Mouse (Mus musculus): ENCODE measurements around the gene Fgf23. TPM values are rescaled to one million over a fixed set of nuclear protein-coding genes. Genes with fewer than 3 reads are reported as not detected.

Fgf23 gene
- total and polyA plus RNA-seq, 2 experiments from 2014 or later, result 0.13 to 0.38 TPM

GRCm38 (mm10) chr6:127114753-127115456 lies 42.2 kb downstream of the Fgf23 start:
- no peaks in the 10 kb centered on the region for H3K4me1 ChIP-seq (ENCODE audit: insufficient read depth)
- no peak overlapping the region for H3K9ac ChIP-seq
- H3K27ac ChIP-seq (ENCODE audit: low read depth, low read length), result no peak overlapping the region
- no peaks in the 10 kb centered on the region for H3K36me3 ChIP-seq (ENCODE audit: insufficient read depth)
- no peaks in the 10 kb centered on the region for H3K27me3 ChIP-seq (ENCODE audit: insufficient read depth, low read length)
- peak; percentile 33 for DNase-seq
- no peaks in the 10 kb centered on the region for H3K9me3 ChIP-seq (ENCODE audit: low read length)
- H3K4me2 ChIP-seq (ENCODE audit: low read depth), result no peak overlapping the region
- H3K4me3 ChIP-seq (ENCODE audit: low read depth, low read length), result no peak overlapping the region
- ATAC-seq, result peak; percentile 47; the same call in 1 of the 2 replicates
- TF ChIP-seq CTCF (IDR thresholded peaks at IDR 0.05; ENCODE audit: low read depth), result no peak
- WGBS, result 51% methylated on average over 23 of the region's 23 CpGs

GRCm38 (mm10) chr6:127122221-127122806 lies 49.6 kb downstream of the Fgf23 start:
- TF ChIP-seq CTCF (IDR thresholded peaks at IDR 0.05; ENCODE audit: low read depth), result peak; percentile 64
- WGBS, result 77% methylated on average over 4 of the region's 4 CpGs
- H3K27ac ChIP-seq (ENCODE audit: low read depth, low read length), result no peak overlapping the region
- no peak for DNase-seq
- H3K4me2 ChIP-seq (ENCODE audit: low read depth), result no peak overlapping the region
- H3K27me3 ChIP-seq (ENCODE audit: insufficient read depth, low read length), result no peaks in the 10 kb centered on the region
- no peaks in the 10 kb centered on the region for H3K4me1 ChIP-seq (ENCODE audit: insufficient read depth)
- no peaks in the 10 kb centered on the region for H3K36me3 ChIP-seq (ENCODE audit: insufficient read depth)
- no peak overlapping the region for H3K9ac ChIP-seq
- no peak for ATAC-seq
- no peaks in the 10 kb centered on the region for H3K9me3 ChIP-seq (ENCODE audit: low read length)
- H3K4me3 ChIP-seq (ENCODE audit: low read depth, low read length), result no peak overlapping the region

GRCm38 (mm10) chr6:127122996-127123395 lies 50.3 kb downstream of the Fgf23 start:
- no peak for TF ChIP-seq CTCF (IDR thresholded peaks at IDR 0.05; ENCODE audit: low read depth)
- Histone ChIP-seq H3K9ac (no peak overlapping the region), H3K4me3 (ENCODE audit: low read depth, low read length) (no peak overlapping the region), H3K27me3 (ENCODE audit: insufficient read depth, low read length) (no peaks in the 10 kb centered on the region), H3K36me3 (ENCODE audit: insufficient read depth) (no peaks in the 10 kb centered on the region), H3K4me1 (ENCODE audit: insufficient read depth) (no peaks in the 10 kb centered on the region), H3K4me2 (ENCODE audit: low read depth) (no peak overlapping the region), H3K9me3 (ENCODE audit: low read length) (no peaks in the 10 kb centered on the region), H3K27ac (ENCODE audit: low read depth, low read length) (no peak overlapping the region)
- no peak for ATAC-seq
- WGBS, result 91% methylated on average over 5 of the region's 5 CpGs
- DNase-seq, result no peak

- Histone ChIP-seq H3K4me3 (ENCODE audit: low read depth, low read length) (no peak overlapping the region), H3K4me2 (ENCODE audit: low read depth) (no peak overlapping the region), H3K27me3 (ENCODE audit: insufficient read depth, low read length) (no peaks in the 10 kb centered on the region), H3K4me1 (ENCODE audit: insufficient read depth) (no peaks in the 10 kb centered on the region), H3K36me3 (ENCODE audit: insufficient read depth) (no peaks in the 10 kb centered on the region), H3K9me3 (ENCODE audit: low read length) (no peaks in the 10 kb centered on the region), H3K27ac (ENCODE audit: low read depth, low read length) (no peak overlapping the region), H3K9ac (no peak overlapping the region)
- no peak for TF ChIP-seq CTCF (IDR thresholded peaks at IDR 0.05; ENCODE audit: low read depth)
- DNase-seq (no peak), ATAC-seq (no peak)
- WGBS, result 87% methylated on average over 7 of the region's 7 CpGs
Measured at GRCm38 (mm10) chr6:127123506-127123905, 50.8 kb downstream of the Fgf23 start.

- 92% methylated on average over 14 of the region's 14 CpGs for whole genome bisulfite sequencing
- no peaks in the 10 kb centered on the region for H3K27me3 ChIP-seq (ENCODE audit: insufficient read depth, low read length)
- ATAC-seq (no peak), DNase-seq (no peak)
- H3K9ac ChIP-seq, result no peak overlapping the region
- H3K36me3 ChIP-seq (ENCODE audit: insufficient read depth), result no peaks in the 10 kb centered on the region
- peak overlapping the region; percentile 15; the same call in 1 of the 2 replicates for H3K27ac ChIP-seq (ENCODE audit: low read depth, low read length)
- H3K4me3 ChIP-seq (ENCODE audit: low read depth, low read length), result no peak overlapping the region
- H3K4me1 ChIP-seq (ENCODE audit: insufficient read depth), result peaks cover 10% of the 10 kb centered on the region; the same call in 1 of the 2 replicates
- H3K9me3 ChIP-seq (ENCODE audit: low read length), result no peaks in the 10 kb centered on the region
- H3K4me2 ChIP-seq (ENCODE audit: low read depth), result no peak overlapping the region
- TF ChIP-seq CTCF (IDR thresholded peaks at IDR 0.05; ENCODE audit: low read depth), result no peak
Measured at GRCm38 (mm10) chr6:127129659-127130058, 57.0 kb downstream of the Fgf23 start.

GRCm38 (mm10) chr6:127130377-127130776 lies 57.7 kb downstream of the Fgf23 start:
- ATAC-seq (peak; percentile 75), DNase-seq (peak; percentile 60)
- Histone ChIP-seq H3K9me3 (ENCODE audit: low read length) (no peaks in the 10 kb centered on the region), H3K4me3 (ENCODE audit: low read depth, low read length) (no peak overlapping the region), H3K36me3 (ENCODE audit: insufficient read depth) (no peaks in the 10 kb centered on the region), H3K4me1 (ENCODE audit: insufficient read depth) (peaks cover 10% of the 10 kb centered on the region; the same call in 1 of the 2 replicates), H3K27ac (ENCODE audit: low read depth, low read length) (peak overlapping the region; percentile 29; the same call in 1 of the 2 replicates), H3K4me2 (ENCODE audit: low read depth) (peak overlapping the region; percentile 19), H3K27me3 (ENCODE audit: insufficient read depth, low read length) (no peaks in the 10 kb centered on the region), H3K9ac (no peak overlapping the region; the same call in 1 of the 2 replicates)
- 28% methylated on average over 13 of the region's 13 CpGs for WGBS
- no peak for TF ChIP-seq CTCF (IDR thresholded peaks at IDR 0.05; ENCODE audit: low read depth)

Other genes with a start within 250 kb of the Fgf23 start
- 113 and 117 TPM in 2 replicates for gene Ndufa9, start 223.8 kb upstream of the Fgf23 start, total RNA-seq (2014; rRNA removed)
- 213 and 225 TPM in 2 replicates for gene Ndufa9, start 223.8 kb upstream of the Fgf23 start, polyA plus RNA-seq (2015; fragmentation: Nextera tagmentation; extraction: Ambion mirVana)
- 0.23 TPM in 1 of 2 replicates, not detected in the other for gene Akap3, start 219.8 kb upstream of the Fgf23 start, total RNA-seq (2014; rRNA removed)
- 0.09 and 0.12 TPM in 2 replicates for gene Akap3, start 219.8 kb upstream of the Fgf23 start, polyA plus RNA-seq (2015; fragmentation: Nextera tagmentation; extraction: Ambion mirVana)
- not detected in 2 replicates for gene Dyrk4, start 151.1 kb upstream of the Fgf23 start, total RNA-seq (2014; rRNA removed)
- not detected in 2 replicates for gene Dyrk4, start 151.1 kb upstream of the Fgf23 start, polyA plus RNA-seq (2015; fragmentation: Nextera tagmentation; extraction: Ambion mirVana)
- 6.2 and 7.0 TPM in 2 replicates for gene Rad51ap1, start 133.3 kb upstream of the Fgf23 start, total RNA-seq (2014; rRNA removed)
- 9.3 and 11.0 TPM in 2 replicates for gene Rad51ap1, start 133.3 kb upstream of the Fgf23 start, polyA plus RNA-seq (2015; fragmentation: Nextera tagmentation; extraction: Ambion mirVana)
- 33.6 and 46.8 TPM in 2 replicates for gene D6Wsu163e, start 132.9 kb upstream of the Fgf23 start, total RNA-seq (2014; rRNA removed)
- 34.5 and 35.0 TPM in 2 replicates for gene D6Wsu163e, start 132.9 kb upstream of the Fgf23 start, polyA plus RNA-seq (2015; fragmentation: Nextera tagmentation; extraction: Ambion mirVana)
- gene Fgf6, start 57.3 kb upstream of the Fgf23 start, total RNA-seq (2014; rRNA removed), result not detected in 2 replicates
- gene Fgf6, start 57.3 kb upstream of the Fgf23 start, polyA plus RNA-seq (2015; fragmentation: Nextera tagmentation; extraction: Ambion mirVana), result not detected in 2 replicates
- gene Tigar, start 36.7 kb downstream of the Fgf23 start, total RNA-seq (2014; rRNA removed), result 8.1 and 9.3 TPM in 2 replicates
- 6.1 and 6.8 TPM in 2 replicates for gene Tigar, start 36.7 kb downstream of the Fgf23 start, polyA plus RNA-seq (2015; fragmentation: Nextera tagmentation; extraction: Ambion mirVana)
- gene Ccnd2, start 79.3 kb downstream of the Fgf23 start, total RNA-seq (2014; rRNA removed), result 31.4 and 44.1 TPM in 2 replicates
- gene Ccnd2, start 79.3 kb downstream of the Fgf23 start, polyA plus RNA-seq (2015; fragmentation: Nextera tagmentation; extraction: Ambion mirVana), result 430 and 467 TPM in 2 replicates